Mouse (Mus musculus): ENCODE data around the gene Dglucy.

Dglucy gene

DNA sequence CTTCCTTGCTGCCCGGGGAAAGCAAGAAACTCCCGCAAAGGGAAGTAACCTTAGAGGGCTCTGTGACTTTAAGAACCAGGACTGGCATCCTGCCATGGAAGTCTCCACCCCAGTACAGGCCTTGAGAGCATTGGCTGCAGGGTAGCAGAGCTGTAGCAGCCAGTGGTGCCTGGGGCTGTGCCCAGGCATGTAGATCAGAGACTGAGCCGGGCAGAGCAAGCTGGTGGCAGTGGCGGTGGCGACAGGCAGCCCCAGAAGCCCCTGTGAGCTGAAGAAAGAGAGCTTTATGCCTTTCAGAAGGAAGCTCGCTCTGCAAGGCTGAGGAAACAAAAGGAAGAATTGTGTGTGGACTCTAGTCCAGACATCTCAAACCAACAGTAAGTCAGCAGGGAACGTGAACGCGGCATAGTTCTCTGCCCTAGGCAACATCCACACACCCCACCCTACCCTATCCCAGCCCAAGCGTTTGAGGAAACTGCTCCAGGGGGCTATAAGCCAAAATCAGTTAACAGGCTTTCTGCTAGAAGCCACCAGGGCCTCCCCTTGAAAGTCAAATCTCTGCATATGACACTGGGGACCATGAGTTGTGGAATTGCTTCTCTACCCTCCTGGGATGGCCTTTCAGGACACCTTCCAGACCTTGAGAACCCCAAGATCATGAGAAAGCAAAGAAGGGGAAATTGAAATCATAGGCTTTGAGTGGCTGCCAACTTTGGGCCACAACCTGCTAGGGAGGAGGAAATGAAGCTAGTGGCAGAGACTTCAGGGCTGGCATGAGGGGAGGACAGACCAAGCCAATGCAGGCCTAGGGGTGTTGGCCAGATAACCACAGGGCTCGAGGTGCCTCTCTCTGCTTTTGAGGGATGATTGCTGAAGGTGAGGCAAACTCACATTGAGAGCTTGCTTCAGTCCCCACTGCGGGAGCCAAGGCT, at the start of gene Dglucy:
Gene Dglucy (plus strand): TSS at position 124 of the 932 bp plus-strand sequence.
- peak; percentile 94 to 98 for DNase-seq (ENCODE audit: inconsistent age in 2 of 2, low spot score in 1 of 2)

DNA sequence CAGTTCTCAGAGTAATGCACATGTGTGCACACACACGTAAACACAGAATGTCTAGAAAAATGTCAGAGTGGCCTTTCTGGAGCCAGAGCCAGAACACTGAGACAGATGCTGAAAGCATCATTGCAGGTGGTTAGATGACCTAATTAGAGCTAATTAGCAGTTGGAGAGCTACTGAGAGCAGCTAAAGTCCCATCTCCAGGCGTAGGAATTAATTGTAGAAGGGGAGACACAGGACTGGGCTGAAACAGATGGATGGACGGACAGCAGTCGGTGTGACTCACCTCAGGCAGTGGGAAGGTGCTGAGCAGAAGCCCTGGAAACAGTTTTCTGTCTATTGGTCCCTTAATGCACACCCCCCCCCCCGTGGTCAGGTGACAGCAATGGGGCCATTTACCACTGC, 43.7 kb upstream of the Dglucy start:
- no peak for DNase-seq (ENCODE audit: inconsistent age in 2 of 2, low spot score in 1 of 2)

- no peak for DNase-seq (ENCODE audit: inconsistent age in 2 of 2, low spot score in 1 of 2)
Measured at GRCm38 (mm10) chr12:100735581-100735980, 43.3 kb upstream of the Dglucy start.

DNA sequence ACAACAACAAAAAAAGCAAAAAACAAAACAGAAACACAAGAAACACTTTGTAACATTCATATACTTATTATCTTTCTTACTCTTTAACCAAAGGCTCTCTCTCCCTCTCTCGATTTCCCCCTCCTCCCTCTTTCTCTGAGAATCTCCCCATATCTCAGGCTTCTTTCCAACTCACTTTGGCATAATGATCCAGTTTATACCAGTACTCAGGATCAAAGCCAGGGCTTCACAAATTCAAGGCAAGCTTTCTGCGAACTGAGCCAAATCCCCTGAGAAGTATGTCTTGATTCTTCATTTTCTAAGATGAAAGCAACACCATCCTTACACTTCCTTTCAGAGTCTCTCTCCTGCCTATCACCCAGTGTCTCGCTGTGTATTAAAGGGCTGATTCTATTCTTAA, 40.4 kb upstream of the Dglucy start:
- DNase-seq (ENCODE audit: inconsistent age in 2 of 2, low spot score in 1 of 2): no peak

GRCm38 (mm10) chr12:100739011-100739570, 39.8 kb upstream of the Dglucy start:
- no peak for DNase-seq (ENCODE audit: inconsistent age in 2 of 2, low spot score in 1 of 2)

GRCm38 (mm10) chr12:100740313-100740712, 38.5 kb upstream of the Dglucy start:
- no peak for DNase-seq (ENCODE audit: inconsistent age in 2 of 2, low spot score in 1 of 2)

GRCm38 (mm10) chr12:100742468-100742867, 36.4 kb upstream of the Dglucy start:
- DNase-seq (ENCODE audit: inconsistent age in 2 of 2, low spot score in 1 of 2): no peak

DNA sequence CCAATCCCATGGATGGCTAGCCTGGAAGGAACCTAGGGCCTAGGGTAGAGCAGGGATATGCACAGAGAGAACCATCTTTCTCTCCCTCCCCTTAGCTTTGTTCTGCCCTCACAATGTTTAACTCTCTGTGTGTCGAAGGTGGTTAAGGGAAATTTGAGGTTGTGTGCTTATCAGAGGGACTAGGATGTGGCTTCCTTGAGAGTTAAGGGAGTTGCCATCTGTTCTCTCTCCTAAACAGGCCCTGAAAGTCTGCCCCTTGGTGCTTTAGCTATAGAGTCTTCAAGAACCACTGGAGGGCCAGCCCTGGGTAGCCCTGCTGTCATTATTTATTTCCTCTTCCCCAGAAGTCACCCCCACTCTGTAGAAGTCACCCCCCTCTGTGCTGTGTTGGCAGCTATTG, 25.9 kb upstream of the Dglucy start:
- DNase-seq (ENCODE audit: inconsistent age in 2 of 2, low spot score in 1 of 2): no peak

DNA sequence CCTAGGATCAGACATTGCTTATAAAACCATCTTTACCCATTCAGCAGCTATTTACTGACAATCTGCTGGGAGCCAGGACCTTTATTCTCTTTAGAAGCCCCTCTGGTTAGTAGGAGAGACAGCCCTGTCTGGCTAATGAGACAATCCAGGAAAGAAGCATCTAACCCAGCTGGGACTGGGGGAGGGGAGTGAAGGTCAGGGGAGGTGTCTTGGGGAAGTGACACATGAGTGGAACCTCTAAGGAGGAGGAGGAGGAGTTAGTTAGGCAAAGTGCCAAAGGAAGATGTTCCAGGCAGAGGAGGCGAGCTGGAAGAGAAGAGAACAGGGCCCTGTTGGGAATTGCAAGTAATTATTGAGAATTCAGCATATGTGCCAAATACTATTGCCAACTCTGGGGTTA, 25.1 kb upstream of the Dglucy start:
- DNase-seq (ENCODE audit: inconsistent age in 2 of 2, low spot score in 1 of 2): no peak

GRCm38 (mm10) chr12:100757427-100757826, 21.4 kb upstream of the Dglucy start:
- DNase-seq (ENCODE audit: inconsistent age in 2 of 2, low spot score in 1 of 2): no peak

GRCm38 (mm10) chr12:100762663-100763425, 16.0 kb upstream of the Dglucy start:
- DNase-seq (ENCODE audit: inconsistent age in 2 of 2, low spot score in 1 of 2): no peak

DNA sequence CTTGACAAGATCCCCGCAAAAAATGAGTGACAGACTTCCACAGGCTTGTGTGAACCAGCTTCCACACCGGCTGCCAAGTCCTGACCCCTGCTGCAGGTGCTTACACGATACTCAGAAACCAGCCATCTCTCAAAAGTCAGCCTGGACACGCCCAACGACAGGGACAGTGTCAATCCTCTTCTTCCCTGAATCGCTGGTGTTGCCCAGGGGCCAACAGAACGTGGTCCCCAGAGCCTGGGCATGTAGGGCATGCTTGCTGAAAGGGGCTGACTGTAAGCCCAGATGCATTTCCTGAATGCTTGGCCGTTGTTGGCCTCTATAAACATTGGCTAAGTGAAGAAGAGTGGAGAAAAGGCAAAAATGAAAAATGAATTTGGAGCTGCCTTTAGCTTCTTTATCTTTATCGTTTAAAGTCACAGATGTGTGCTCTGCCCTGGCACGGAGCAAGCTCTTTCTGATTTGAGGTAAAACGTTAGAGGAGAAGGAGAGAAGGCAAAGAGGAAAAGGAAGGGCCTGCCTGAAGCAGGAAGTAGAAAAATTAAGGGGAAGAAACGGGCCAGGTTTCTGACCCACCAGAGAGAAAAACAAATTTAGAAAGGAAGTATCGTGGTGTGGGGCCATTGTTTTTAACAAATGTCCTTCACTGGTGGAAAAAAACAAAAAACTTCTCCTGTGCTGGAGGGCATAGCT, 14.4 kb upstream of the Dglucy start:
- DNase-seq (ENCODE audit: inconsistent age in 2 of 2, low spot score in 1 of 2): peak in 1 of 2 experiments; percentile 39

DNA sequence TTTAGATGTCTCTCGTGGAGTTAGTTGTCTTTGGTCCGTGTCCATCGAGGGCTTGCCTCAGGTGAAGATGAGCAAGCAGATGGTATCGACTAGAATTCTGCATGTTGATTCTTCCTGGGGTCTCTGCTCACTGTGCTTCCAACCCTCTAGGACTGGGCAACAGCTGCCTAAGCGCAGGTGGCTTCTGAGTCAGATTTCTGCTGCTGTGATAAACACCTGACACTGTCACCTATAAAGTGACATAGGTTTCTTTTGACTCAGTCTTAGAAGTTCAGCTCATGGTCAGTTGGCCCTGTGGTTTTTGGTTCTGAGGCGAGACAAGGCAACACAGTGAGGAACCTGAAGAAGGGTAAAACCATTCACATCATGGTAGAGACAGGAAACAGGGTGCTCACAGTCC, 9.0 kb upstream of the Dglucy start:
- no peak for DNase-seq (ENCODE audit: inconsistent age in 2 of 2, low spot score in 1 of 2)

- DNase-seq (ENCODE audit: inconsistent age in 2 of 2, low spot score in 1 of 2): no peak
Measured at GRCm38 (mm10) chr12:100770765-100771164, 8.1 kb upstream of the Dglucy start.

GRCm38 (mm10) chr12:100772230-100772984, 6.5 kb upstream of the Dglucy start:
- DNase-seq (ENCODE audit: inconsistent age in 2 of 2, low spot score in 1 of 2): peak; percentile 41 to 66

GRCm38 (mm10) chr12:100774756-100775155, 4.1 kb upstream of the Dglucy start:
- DNase-seq (ENCODE audit: inconsistent age in 2 of 2, low spot score in 1 of 2): peak in 1 of 2 experiments; percentile 28

DNA sequence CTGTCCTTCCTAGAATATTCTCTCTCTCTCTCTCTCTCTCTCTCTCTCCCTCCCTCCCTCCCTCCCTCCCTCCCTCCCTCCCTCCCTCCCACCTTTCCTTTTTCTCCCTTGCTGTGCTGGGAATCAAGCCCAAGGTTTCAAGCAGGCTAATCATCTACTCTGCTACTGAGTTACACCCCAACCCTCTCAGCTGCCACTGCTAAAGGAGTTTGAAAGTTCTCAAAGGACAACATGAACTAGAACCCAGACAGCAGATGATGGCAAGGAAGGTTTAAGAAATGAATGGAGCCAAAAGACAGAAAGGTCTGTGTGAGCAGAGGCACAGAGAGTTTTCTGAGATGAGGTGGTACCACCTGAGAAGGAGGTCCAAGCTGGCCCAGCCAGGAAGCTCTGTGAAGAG, 3.6 kb upstream of the Dglucy start:
- no peak for DNase-seq (ENCODE audit: inconsistent age in 2 of 2, low spot score in 1 of 2)

GRCm38 (mm10) chr12:100775911-100776581, 2.8 kb upstream of the Dglucy start:
- peak in 1 of 2 experiments; percentile 50 for DNase-seq (ENCODE audit: inconsistent age in 2 of 2, low spot score in 1 of 2)

DNA sequence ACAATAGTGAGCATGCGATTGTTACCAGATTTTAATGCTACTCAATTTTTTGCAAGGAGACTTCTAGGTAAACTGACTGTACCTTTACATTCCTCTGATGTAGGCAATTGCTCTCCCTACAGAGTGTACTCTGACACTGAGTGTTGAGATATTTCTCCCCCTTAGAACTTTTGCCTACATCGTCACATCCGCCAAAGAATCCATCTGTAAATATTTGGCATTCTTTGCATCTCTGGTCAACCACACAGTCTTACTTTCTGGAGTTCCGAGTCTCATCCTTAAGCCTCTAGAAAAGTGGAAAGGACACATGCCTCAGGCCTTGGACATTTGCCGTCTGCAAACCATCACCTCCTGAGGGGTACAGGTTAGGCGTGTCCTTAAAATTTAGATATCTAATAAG, 1.9 kb upstream of the Dglucy start:
- DNase-seq (ENCODE audit: inconsistent age in 2 of 2, low spot score in 1 of 2): no peak
